Mouse (Mus musculus) limb, embryonic 12.5 days (tissue): Measurements from ENCODE around the gene Anp32a. TPM values are rescaled to one million over a fixed set of nuclear protein-coding genes. Genes with fewer than 3 reads are reported as not detected.

Experiments
- ATAC-seq: fragments of 200-750 bp; cut with Nextera tagmentation; 2 replicates; pipeline ENCODE4 v1.8.0; 2017; ENCODE audit warnings: low read depth, moderate TSS enrichment; ENCODE audit not compliant: insufficient number of reproducible peaks, insufficient read depth, low FRiP score, low TSS enrichment
- H3K27ac ChIP-seq: fragments of 300-500 bp; sonication (generic); 2 replicates; pipeline ENCODE4 v1.5.1; 2016; ENCODE audit warnings: mild to moderate bottlenecking, moderate library complexity
- H3K27me3 ChIP-seq: fragments of 300-500 bp; sonication (generic); 2 replicates; pipeline ENCODE4 v1.6.1; 2016; ENCODE audit warnings: mild to moderate bottlenecking, moderate library complexity
- H3K36me3 ChIP-seq: fragments of 300-500 bp; sonication (generic); 2 replicates; pipeline ENCODE4 v1.6.1; 2016; ENCODE audit warnings: mild to moderate bottlenecking, moderate library complexity
- H3K4me1 ChIP-seq: fragments of 300-500 bp; sonication (generic); replicated peaks from 2 replicates; pipeline ENCODE4 v1.6.1; 2016
- H3K4me2 ChIP-seq: fragments of 300-500 bp; sonication (generic); 2 replicates; pipeline ENCODE4 v1.6.1; 2016; ENCODE audit warnings: mild to moderate bottlenecking, moderate library complexity
- H3K4me3 ChIP-seq: fragments of 300-500 bp; sonication (generic); replicated peaks from 2 replicates; pipeline ENCODE4 v1.5.1; 2016; ENCODE audit warnings: mild to moderate bottlenecking
- H3K9ac ChIP-seq: fragments of 300-500 bp; sonication (generic); replicated peaks from 2 replicates; pipeline ENCODE4 v1.6.1; 2016; ENCODE audit warnings: mild to moderate bottlenecking, moderate library complexity
- H3K9me3 ChIP-seq: fragments of 300-500 bp; sonication (generic); 2 replicates; pipeline ENCODE4 v1.6.1; 2016; ENCODE audit warnings: mild to moderate bottlenecking, moderate library complexity
- WGBS: fragments of 180-500 bp; shearing (Covaris S2); methylation state at CpG from one replicate; pipeline ENCODE4 v1.1.7; 2016; 5-methylcytosine and 5-hydroxymethylcytosine counted together
- polyA plus RNA-seq: library from polyadenylated mRNA; unstranded; fragments of >200 nt; fragmentation: Nextera tagmentation; extraction: Ambion mirVana; gene quantifications from 2 replicates; pipeline ENCODE4 v1.2.1, GENCODE M21; 2016

Gene Anp32a
- polyA plus RNA-seq, 1 experiment from 2014 or later: 231 TPM

DNA sequence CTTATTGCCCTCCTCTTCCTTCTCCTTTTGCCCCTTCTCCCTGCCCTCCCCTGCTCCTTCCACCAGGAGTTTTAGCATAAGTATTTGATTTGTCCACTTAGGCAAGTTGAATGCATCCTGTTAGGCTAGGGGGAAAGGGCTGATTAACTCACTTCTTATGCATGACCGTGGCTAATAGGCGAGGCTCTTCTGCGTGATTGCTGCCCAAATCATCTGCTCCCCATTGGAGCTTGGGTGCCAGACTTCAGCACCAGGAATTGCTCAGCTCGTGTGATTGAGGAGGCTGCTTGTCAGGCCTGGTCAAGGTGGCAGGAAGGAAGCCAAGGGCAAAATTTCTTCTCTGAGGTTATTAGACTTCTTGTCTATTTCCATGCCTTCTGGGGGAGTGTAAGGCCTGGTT, 19.8 kb downstream of the Anp32a start:
- WGBS: 56% methylated on average over 4 of the region's 4 CpGs
- peaks cover 68% of the 10 kb centered on the region for H3K4me1 ChIP-seq
- H3K4me3 ChIP-seq: no peak overlapping the region
- H3K4me2 ChIP-seq: no peak overlapping the region
- H3K9ac ChIP-seq: no peak overlapping the region
- no peaks in the 10 kb centered on the region for H3K9me3 ChIP-seq
- ATAC-seq: no peak
- H3K27me3 ChIP-seq: no peaks in the 10 kb centered on the region
- peaks cover 39% of the 10 kb centered on the region for H3K36me3 ChIP-seq
- H3K27ac ChIP-seq: peak overlapping the region; percentile 41; the same call in 1 of the 2 replicates

DNA sequence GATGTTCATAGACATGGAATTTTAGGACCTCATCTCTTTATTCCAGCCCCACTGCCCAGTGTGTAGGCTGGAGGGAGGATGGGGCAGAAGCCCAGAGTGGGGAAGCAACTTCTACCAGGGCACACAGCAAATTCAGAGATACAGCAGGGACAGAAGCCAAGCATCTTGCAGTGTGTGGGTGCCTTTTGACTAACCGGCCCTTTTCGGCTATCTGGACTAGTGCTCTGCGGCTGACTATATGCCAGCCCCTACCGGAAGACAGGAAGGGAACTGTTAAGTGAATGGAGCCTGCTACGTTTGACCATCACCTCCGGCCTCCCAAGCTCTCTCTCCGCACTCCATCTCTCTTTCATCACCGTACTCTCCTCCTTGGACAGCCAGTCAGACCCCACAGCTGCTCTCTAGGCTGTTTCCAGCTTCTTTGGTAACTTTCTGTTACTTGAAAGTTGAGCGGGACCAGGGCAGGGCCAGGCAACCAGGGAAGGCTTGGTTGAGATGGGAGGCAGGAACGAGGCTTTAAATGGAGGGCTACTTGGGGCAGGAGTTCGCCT, 21.8 kb downstream of the Anp32a start:
- ATAC-seq: no peak
- Histone ChIP-seq H3K36me3 (peaks cover 23% of the 10 kb centered on the region), H3K27ac (peak overlapping the region; percentile 73), H3K4me3 (no peak overlapping the region), H3K27me3 (no peaks in the 10 kb centered on the region), H3K9me3 (no peaks in the 10 kb centered on the region), H3K4me2 (peak overlapping the region; percentile 60), H3K9ac (peak overlapping the region; percentile 40; the same call in 1 of the 2 replicates), H3K4me1 (peaks cover 81% of the 10 kb centered on the region)
- 33% methylated on average over 11 of the region's 11 CpGs for WGBS

DNA sequence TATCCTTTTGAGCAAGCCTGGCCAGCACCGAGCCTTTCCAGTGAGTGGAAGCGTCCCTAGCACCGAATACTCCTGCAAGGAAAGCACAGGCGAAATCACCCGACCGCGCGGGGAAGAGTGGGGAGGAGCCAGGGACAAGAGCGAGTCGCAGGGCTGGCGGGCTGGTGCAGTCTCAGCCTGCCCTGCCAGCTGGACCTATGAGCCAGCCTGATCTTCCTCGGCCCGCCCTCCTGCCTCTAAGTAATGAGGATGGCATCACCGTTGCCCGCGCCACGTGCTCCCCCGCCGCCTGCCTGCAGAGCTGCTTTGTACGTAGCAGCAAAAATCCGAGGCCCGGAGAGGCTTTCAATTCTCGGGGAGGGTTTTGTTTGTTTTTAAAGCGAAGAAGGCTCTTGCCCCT, 22.5 kb downstream of the Anp32a start:
- H3K36me3 ChIP-seq: peaks cover 16% of the 10 kb centered on the region
- ATAC-seq: 0 out of 2 replicates have a peak, but pooled peaks have one; percentile 46
- peak overlapping the region; percentile 31 for H3K4me3 ChIP-seq
- no peaks in the 10 kb centered on the region for H3K27me3 ChIP-seq
- no peaks in the 10 kb centered on the region for H3K9me3 ChIP-seq
- H3K9ac ChIP-seq: peak overlapping the region; percentile 51
- 6% methylated on average over 24 of the region's 24 CpGs for WGBS
- H3K4me1 ChIP-seq: peaks cover 88% of the 10 kb centered on the region
- H3K27ac ChIP-seq: peak overlapping the region; percentile 73; the same call in 1 of the 2 replicates
- H3K4me2 ChIP-seq: peak overlapping the region; percentile 60

DNA sequence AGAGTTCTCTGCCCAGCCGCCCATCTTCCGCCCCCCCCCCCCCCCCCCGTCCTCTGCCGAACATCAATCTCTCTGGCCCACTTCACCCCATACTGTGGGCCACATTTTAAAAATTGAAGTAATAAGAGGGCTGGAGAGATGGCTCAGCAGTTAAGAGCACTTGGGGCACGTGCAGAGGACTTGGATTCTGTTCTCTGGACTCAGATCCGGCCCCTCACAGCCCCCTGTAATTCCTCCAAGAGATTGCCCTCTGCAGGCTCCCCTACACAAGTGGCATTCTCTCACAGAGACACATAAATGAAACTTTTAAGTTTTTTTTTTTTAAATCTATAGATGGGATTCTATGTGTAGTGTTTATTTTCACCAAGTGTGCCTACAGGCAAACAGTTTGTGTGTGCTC, 23.1 kb downstream of the Anp32a start:
- no peak for ATAC-seq
- Histone ChIP-seq H3K9me3 (no peaks in the 10 kb centered on the region), H3K4me2 (peak overlapping the region; percentile 60), H3K4me1 (peaks cover 92% of the 10 kb centered on the region), H3K9ac (peak overlapping the region; percentile 51), H3K4me3 (peak overlapping the region; percentile 31; the same call in 1 of the 2 replicates), H3K27me3 (no peaks in the 10 kb centered on the region), H3K36me3 (peaks cover 16% of the 10 kb centered on the region), H3K27ac (peak overlapping the region; percentile 73; the same call in 1 of the 2 replicates)
- 5% methylated on average over 4 of the region's 6 CpGs for WGBS

DNA sequence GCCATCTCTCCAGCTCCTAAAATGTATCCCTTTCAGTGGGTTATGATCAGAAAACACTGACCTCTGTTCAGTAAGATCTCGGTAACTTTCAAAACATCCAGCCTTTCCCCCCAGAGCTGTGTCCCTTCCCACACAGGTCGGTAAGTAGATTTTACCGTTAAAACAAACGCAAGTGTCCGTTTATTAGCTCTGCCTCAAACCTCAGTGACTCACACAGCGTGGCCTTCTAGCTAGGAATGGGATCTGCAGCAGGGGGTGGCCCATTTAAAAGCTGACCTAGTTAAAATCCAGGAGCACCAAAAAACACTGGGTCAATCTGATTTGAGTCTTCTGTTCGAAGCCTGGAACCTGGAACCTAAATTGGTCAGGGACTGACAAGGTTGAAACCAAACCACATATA, 23.7 kb downstream of the Anp32a start:
- Histone ChIP-seq H3K4me2 (no peak overlapping the region), H3K4me3 (no peak overlapping the region), H3K36me3 (peaks cover 13% of the 10 kb centered on the region), H3K27me3 (no peaks in the 10 kb centered on the region), H3K4me1 (peaks cover 96% of the 10 kb centered on the region), H3K9me3 (no peaks in the 10 kb centered on the region), H3K27ac (0 out of 2 replicates have a peak overlapping the region, but pooled peaks have one; percentile 45), H3K9ac (no peak overlapping the region)
- ATAC-seq: no peak
- WGBS: 42% methylated on average over 7 of the region's 7 CpGs

DNA sequence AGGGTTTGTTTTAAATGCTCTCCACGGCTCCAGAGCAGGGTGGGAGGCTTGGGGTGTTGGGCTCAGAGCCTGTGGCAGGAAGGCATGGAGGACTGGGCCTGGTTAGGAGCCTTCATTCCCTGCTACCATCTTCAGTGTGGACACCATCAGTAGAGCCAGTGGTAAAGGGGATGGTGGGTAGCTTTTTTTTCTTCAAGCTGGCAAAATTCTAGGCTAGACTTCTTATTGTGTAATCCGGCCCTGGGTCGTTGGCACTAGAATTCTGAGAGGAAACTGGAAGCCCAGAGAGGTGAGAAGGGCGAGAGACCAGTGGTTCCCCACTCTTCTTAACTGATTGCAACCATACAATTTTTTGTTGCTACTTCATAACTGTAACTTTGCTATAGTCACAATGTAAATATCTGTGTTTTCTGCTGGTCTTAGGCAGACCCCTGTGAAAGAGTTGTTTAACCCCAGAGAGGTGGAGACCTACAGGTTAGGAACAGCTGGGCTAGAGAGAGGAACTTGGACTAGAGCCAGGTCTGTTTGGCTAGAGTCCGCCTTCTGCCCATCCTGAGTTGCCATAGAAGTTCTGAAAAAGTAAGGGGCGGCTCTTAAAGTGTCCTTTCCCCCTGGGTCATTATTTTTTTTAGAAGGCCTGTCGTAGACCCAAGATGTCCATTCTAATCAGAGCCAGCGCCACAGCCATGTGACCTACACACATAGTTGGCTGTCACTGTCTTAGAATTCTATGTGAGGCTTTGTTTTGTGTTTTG, 24.4 kb downstream of the Anp32a start:
- no peak overlapping the region for H3K4me2 ChIP-seq
- H3K27me3 ChIP-seq: no peaks in the 10 kb centered on the region
- no peak for ATAC-seq
- no peak overlapping the region for H3K27ac ChIP-seq
- no peak overlapping the region for H3K4me3 ChIP-seq
- H3K4me1 ChIP-seq: peaks cover 95% of the 10 kb centered on the region
- H3K9ac ChIP-seq: no peak overlapping the region
- H3K36me3 ChIP-seq: peaks cover 11% of the 10 kb centered on the region
- 77% methylated on average over 8 of the region's 8 CpGs for WGBS
- H3K9me3 ChIP-seq: no peaks in the 10 kb centered on the region

DNA sequence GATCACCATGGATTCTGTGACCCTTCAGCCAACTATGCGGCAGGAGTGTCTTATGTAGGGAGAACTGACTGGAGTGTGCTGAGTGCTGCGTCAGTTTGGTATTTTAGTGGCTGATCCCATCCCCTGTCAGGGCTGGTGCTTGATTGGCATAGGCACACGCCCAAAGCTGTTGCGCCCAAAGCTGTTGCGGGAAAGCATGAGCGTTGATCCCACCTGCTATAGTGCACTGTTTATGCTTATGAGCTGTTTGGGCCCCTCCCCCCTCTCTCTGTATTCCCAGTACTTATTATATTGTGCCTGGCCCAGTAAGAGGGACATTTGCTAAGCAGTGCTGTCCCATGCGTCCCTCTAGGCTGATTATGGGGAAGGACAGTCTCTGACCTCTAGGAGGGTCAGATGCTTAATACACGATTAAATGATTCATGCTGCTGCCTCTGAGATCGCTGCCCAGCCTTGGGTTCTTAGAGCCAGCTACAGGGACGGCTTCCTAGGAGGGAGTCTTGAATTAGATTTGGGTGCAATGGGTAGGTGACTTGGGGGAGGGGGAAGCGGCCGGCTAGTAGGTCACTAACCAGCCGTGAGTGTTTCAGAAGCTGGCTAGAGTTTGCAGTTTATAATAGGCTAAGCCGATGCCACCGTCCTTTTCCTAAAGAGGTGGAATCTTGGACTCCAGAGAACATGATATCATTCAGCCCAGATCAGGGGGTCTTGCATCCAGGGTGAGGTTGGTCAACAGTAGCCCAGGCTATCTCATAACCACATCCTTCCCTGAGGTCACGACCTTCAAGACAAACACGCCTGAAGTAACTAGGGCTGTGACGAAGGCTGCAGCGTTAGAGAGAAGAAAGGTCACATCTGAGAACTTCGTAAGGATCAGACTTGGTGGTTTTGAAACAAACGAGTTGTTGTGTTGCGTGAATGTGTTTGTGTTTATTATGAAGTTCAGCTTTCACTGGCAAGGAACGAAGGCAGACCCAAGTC, 25.7 kb downstream of the Anp32a start:
- H3K27me3 ChIP-seq: no peaks in the 10 kb centered on the region
- H3K9me3 ChIP-seq: no peaks in the 10 kb centered on the region
- 69% methylated on average over 23 of the region's 23 CpGs for WGBS
- H3K4me1 ChIP-seq: peaks cover 90% of the 10 kb centered on the region
- H3K4me3 ChIP-seq: no peak overlapping the region
- H3K4me2 ChIP-seq: no peak overlapping the region
- ATAC-seq: peak; percentile 15; the same call in 1 of the 2 replicates
- H3K27ac ChIP-seq: peak overlapping the region; percentile 45; the same call in 1 of the 2 replicates
- H3K36me3 ChIP-seq: peaks cover 20% of the 10 kb centered on the region
- no peak overlapping the region for H3K9ac ChIP-seq

DNA sequence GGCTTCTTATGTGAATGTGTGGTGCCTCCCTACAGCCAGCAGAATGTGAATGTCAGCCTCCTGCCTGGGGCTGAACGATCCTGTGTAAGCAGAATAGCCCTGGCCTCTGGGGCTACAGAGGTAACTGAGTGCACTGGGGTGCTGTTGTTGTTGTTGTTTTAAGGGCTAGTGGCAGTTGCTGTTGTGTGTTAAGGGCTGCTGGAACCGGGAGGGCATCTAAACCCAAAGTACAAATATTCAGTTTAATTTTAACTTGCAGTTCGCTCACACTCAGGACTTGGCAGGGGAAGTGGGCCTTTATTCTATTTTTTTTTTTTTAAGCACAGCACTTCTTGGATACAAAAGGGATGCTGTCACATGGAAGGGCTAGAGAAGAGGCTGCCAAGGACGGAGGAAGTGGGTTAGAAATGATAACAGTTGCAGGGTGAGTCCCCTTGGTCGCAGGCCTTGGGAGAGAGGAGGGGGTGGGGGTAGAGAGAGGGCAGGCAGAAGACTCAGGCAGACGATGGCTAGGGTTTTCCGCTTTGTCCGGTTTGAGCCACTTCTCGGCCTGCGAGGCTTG, 26.5 kb downstream of the Anp32a start:
- Histone ChIP-seq H3K27me3 (no peaks in the 10 kb centered on the region), H3K4me1 (peaks cover 83% of the 10 kb centered on the region), H3K4me2 (0 out of 2 replicates have a peak overlapping the region, but pooled peaks have one; percentile 8), H3K9ac (no peak overlapping the region), H3K27ac (peak overlapping the region; percentile 45; the same call in 1 of the 2 replicates), H3K9me3 (no peaks in the 10 kb centered on the region), H3K4me3 (no peak overlapping the region), H3K36me3 (peaks cover 28% of the 10 kb centered on the region)
- ATAC-seq: no peak
- 66% methylated on average over 10 of the region's 10 CpGs for WGBS

DNA sequence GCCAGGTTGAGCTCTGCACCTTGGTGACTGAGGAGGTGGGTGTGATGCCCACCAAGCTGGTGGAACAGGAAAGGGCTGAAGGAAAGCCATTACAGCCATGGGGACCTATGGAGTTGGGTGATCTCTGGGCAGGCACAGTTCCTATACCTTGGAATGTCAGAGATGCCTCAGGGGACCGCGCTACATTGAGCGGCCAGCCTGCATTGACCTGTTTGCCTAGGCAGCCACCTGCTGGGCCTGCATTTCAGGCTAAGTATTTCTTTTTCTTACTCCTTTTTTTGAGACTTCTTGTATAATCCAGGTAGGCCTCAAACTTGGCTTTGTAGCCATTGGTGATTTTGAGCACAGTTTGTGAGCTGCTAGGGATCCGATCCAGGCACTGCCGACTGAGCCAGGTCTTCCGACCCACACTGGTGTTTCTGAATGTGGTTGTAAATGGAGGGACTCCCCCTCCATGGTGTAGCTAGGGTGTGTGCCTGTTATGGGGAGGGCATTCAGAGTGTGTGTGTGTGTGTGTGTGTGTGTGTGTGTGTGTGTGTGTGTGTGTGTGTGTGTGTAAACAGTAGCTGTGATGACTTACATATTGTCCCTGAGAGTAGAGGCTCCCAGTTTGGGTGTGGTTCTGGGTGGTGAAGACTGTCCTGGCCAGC, 27.3 kb downstream of the Anp32a start:
- Histone ChIP-seq H3K9ac (no peak overlapping the region), H3K9me3 (no peaks in the 10 kb centered on the region), H3K4me3 (no peak overlapping the region), H3K4me1 (peaks cover 79% of the 10 kb centered on the region), H3K27ac (0 out of 2 replicates have a peak overlapping the region, but pooled peaks have one; percentile 17), H3K36me3 (peaks cover 36% of the 10 kb centered on the region), H3K4me2 (peak overlapping the region; percentile 8; the same call in 1 of the 2 replicates), H3K27me3 (no peaks in the 10 kb centered on the region)
- 83% methylated on average over 6 of the region's 6 CpGs for WGBS
- no peak for ATAC-seq

DNA sequence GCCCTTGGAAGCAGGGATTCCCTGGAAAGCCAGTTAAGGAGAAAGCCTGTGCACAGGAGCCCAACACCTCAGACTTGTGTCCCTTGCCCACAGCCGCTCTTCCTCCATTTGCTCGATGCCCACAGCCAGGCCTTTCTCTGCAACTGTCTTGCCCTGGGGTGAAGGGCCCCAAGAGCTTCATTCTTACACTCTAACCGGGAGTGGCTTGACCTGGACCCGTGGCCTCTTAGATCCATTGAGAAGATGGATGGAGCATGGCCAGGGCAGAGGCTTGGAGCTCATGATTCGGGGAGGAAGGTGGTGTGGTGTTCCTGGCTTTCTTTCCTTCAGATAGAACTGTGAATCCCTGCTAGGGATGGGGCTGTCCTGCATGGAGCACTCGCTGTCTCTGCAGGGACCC, 28.1 kb downstream of the Anp32a start:
- H3K9ac ChIP-seq: no peak overlapping the region
- H3K27ac ChIP-seq: no peak overlapping the region
- H3K4me1 ChIP-seq: peaks cover 71% of the 10 kb centered on the region
- H3K9me3 ChIP-seq: no peaks in the 10 kb centered on the region
- no peak overlapping the region for H3K4me2 ChIP-seq
- H3K27me3 ChIP-seq: no peaks in the 10 kb centered on the region
- H3K36me3 ChIP-seq: peaks cover 44% of the 10 kb centered on the region
- no peak overlapping the region for H3K4me3 ChIP-seq
- 80% methylated on average over 6 of the region's 6 CpGs for WGBS
- ATAC-seq: no peak
